Mouse (Mus musculus) neural tube, postnatal 0 days (tissue): Measurements from ENCODE around the gene Katna1. TPM values are rescaled to one million over a fixed set of nuclear protein-coding genes. Genes with fewer than 3 reads are reported as not detected.

ENCODE experiments used
- polyA plus RNA-seq: library from polyadenylated mRNA; unstranded; fragments of >200 nt; fragmentation: Nextera tagmentation; extraction: Ambion mirVana; gene quantifications from 2 replicates; pipeline ENCODE4 v1.2.1, GENCODE M21; 2015

The Katna1 gene
- 17.9 and 19.5 TPM in 2 replicates for polyA plus RNA-seq

DNA sequence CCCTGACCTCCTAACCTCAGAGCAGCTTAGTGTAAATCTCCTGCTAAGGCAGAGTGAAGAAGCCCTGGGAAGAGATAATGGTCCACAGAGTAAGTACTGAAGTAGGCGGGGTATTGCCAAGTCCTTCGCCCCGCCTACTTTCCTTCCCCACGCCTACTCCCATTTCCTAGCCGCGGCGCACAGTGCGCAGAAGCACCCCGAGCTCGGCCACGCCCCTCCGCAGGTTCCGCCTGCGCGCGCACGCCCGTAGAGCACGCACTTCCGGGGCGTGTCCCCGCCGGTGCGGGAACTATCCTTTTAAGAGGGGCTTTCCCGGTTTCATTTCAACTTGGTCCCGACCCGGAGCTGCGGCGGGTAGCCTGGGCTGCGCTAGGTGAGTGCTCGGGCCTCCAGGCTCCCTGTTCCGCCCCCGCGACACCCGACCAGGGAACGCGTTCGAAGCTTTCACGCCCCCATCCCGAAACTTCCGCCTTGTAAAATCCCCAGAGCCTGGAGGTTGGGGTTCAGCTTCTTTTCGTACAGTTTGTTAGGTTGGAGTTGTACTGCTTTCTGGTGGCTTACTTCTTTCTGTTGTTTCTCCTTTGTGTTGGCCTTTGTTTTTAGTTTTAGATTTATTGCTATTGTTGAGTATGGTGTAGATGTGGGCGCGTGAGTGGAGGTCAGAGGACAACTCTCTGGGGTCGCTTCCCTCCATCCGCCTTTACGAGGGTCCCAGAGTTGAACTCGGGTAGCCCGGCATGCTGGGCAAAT lies at the start of gene Katna1:
Katna1 (plus strand) TSS at position 250 of the 750 bp plus-strand sequence.

GRCm38 (mm10) chr10:7680731-7681301 lies 45.0 kb upstream of the Katna1 start, which contains the start of the genes Pcmt1 and Lats1:
Gene Pcmt1, minus strand, starts transcription at chr10:7681136.
Gene Lats1, plus strand, starts transcription at chr10:7681214.

GRCm38 (mm10) chr10:7792751-7793385 lies 67.1 kb downstream of the Katna1 start, which contains the start of the genes Ginm1 and Ppil4:
Gene Ginm1, minus strand, starts transcription at chr10:7792824.
Gene Ppil4, plus strand, starts transcription at chr10:7792891.

Other genes with a start within 250 kb of the Katna1 start
- gene Lrp11, start 136.2 kb upstream of the Katna1 start, polyA plus RNA-seq = 57.5 and 64.1 TPM in 2 replicates
- gene Nup43, start 58.5 kb upstream of the Katna1 start, polyA plus RNA-seq = 20.0 and 22.0 TPM in 2 replicates
- 196 and 207 TPM in 2 replicates for gene Pcmt1, start 44.9 kb upstream of the Katna1 start, polyA plus RNA-seq
- gene Lats1, start 44.8 kb upstream of the Katna1 start, polyA plus RNA-seq = 5.5 and 6.4 TPM in 2 replicates
- gene Ginm1, start 66.8 kb downstream of the Katna1 start, polyA plus RNA-seq = 68.8 and 82.3 TPM in 2 replicates
- gene Ppil4, start 66.9 kb downstream of the Katna1 start, polyA plus RNA-seq = 37.4 and 37.8 TPM in 2 replicates
- 0.14 and 0.28 TPM in 2 replicates for gene Zc3h12d, start 106.5 kb downstream of the Katna1 start, polyA plus RNA-seq
- 13.8 and 16.9 TPM in 2 replicates for gene Tab2, start 230.2 kb downstream of the Katna1 start, polyA plus RNA-seq